Mouse (Mus musculus): ENCODE results near the gene Ccdc169. TPM values are rescaled to one million over a fixed set of nuclear protein-coding genes. Genes with fewer than 3 reads are reported as not detected.

Gene Ccdc169
- polyA plus RNA-seq, 1 experiment from 2014 or later = 0.09 TPM

DNA sequence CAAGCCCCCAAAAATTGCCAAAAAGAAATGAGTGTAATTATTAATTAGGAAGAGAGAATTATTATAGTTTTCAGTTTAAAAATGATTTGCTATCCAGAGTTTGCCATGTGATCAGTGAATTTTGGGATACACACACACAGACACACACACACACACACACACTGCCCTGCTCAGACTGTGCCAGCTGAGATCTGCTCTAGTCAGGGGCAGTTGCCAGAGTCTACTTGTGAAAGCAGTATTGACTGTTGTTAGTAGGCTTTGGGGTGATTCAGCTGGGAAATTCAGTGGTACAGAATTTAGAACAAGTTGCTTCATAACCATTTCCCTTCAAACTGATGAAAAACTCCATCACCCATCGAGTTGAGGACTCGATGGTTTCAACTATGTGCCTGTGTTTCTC is 10.0 kb downstream of the Ccdc169 start:
- WGBS = 81% methylated on average over 2 of the region's 2 CpGs
- Histone ChIP-seq H3K27ac (ENCODE audit: low read depth, low read length) (no peak overlapping the region), H3K9me3 (ENCODE audit: control insufficient read depth) (no peaks in the 10 kb centered on the region), H3K27me3 (replicated peaks; ENCODE audit: control insufficient read depth, insufficient read depth, low read length) (no peaks in the 10 kb centered on the region), H3K9ac (ENCODE audit: low read depth, low read length) (no peak overlapping the region), H3K4me3 (ENCODE audit: low read depth, low read length) (no peak overlapping the region), H3K36me3 (ENCODE audit: control insufficient read depth, insufficient read depth) (no peaks in the 10 kb centered on the region), H3K4me2 (replicated peaks; ENCODE audit: low read depth) (no peak overlapping the region), H3K4me1 (replicated peaks; ENCODE audit: control insufficient read depth, insufficient read depth, low read length) (no peaks in the 10 kb centered on the region)
- no peak for ATAC-seq
- TF ChIP-seq CTCF (IDR thresholded peaks at IDR 0.05; ENCODE audit: low read depth) = no peak

DNA sequence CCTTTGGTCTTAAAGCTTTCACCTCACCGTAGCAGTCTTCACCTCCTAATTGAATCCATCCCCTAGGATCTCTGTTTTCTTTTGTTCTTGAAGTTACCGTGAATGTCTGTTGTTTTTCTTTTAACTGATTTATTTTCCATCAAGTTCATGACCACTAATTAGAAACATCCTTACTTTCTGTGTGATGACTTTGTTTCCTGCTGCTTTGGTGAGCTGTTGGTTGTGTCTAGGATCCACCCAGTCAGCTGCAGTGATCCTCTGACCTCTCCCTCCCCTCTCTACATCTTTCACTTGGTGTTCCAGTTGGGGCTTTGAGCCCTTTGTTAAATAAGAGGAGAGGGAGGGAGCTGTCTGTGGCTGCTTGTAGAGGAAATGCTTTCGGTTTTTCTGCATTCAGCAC is 11.0 kb downstream of the Ccdc169 start:
- WGBS = 59% methylated on average over 3 of the region's 3 CpGs
- H3K4me3 ChIP-seq (ENCODE audit: low read depth, low read length) = no peak overlapping the region
- H3K27ac ChIP-seq (ENCODE audit: low read depth, low read length) = no peak overlapping the region
- no peak for ATAC-seq
- no peaks in the 10 kb centered on the region for H3K36me3 ChIP-seq (ENCODE audit: control insufficient read depth, insufficient read depth)
- no peaks in the 10 kb centered on the region for H3K9me3 ChIP-seq (ENCODE audit: control insufficient read depth)
- H3K4me1 ChIP-seq (replicated peaks; ENCODE audit: control insufficient read depth, insufficient read depth, low read length) = no peaks in the 10 kb centered on the region
- no peak overlapping the region for H3K9ac ChIP-seq (ENCODE audit: low read depth, low read length)
- no peak overlapping the region for H3K4me2 ChIP-seq (replicated peaks; ENCODE audit: low read depth)
- no peak for TF ChIP-seq CTCF (IDR thresholded peaks at IDR 0.05; ENCODE audit: low read depth)
- H3K27me3 ChIP-seq (replicated peaks; ENCODE audit: control insufficient read depth, insufficient read depth, low read length) = no peaks in the 10 kb centered on the region

DNA sequence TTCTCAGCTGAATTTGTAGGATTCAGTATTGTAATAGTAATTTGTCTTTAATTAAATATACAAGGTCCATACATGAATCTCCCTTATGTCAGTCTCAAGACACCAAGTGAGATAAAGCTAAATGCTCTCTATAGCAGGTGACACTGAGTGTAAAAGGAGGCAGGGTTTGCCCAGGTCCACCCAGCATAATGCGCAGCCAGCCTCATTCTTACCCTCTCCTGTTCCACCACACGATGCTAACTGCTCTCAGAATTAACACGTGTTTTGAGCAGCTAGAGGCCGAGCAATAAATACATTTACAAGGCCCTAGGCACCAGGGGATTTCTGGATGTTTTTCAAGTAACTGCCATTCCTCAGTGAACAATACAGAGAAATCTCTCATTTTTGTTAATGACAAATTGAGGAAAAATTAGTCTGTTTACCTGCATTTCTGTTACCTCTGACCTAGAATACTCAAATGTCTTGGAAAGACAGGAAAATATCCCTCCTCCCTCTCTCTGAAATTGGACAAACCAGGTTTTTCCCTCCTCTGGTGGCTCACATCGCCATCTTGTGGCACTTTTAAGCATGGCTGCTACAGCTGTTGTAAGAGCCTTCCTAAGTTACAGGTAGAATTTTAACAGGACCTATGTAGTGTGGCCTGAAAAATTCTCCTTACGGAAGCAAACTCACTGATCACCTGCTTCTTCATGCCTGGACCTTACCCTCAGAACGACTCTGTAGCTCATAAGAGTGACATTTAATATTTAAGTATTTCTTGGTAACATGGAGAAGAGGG is 14.7 kb downstream of the Ccdc169 start:
- peak; percentile 85 for TF ChIP-seq CTCF (IDR thresholded peaks at IDR 0.05; ENCODE audit: low read depth)
- H3K27me3 ChIP-seq (replicated peaks; ENCODE audit: control insufficient read depth, insufficient read depth, low read length) = no peaks in the 10 kb centered on the region
- ATAC-seq = no peak
- 44% methylated on average over 7 of the region's 7 CpGs for WGBS
- H3K4me1 ChIP-seq (replicated peaks; ENCODE audit: control insufficient read depth, insufficient read depth, low read length) = no peaks in the 10 kb centered on the region
- no peak overlapping the region for H3K9ac ChIP-seq (ENCODE audit: low read depth, low read length)
- H3K4me3 ChIP-seq (ENCODE audit: low read depth, low read length) = no peak overlapping the region
- no peaks in the 10 kb centered on the region for H3K9me3 ChIP-seq (ENCODE audit: control insufficient read depth)
- no peak overlapping the region for H3K4me2 ChIP-seq (replicated peaks; ENCODE audit: low read depth)
- H3K27ac ChIP-seq (ENCODE audit: low read depth, low read length) = no peak overlapping the region
- no peaks in the 10 kb centered on the region for H3K36me3 ChIP-seq (ENCODE audit: control insufficient read depth, insufficient read depth)

DNA sequence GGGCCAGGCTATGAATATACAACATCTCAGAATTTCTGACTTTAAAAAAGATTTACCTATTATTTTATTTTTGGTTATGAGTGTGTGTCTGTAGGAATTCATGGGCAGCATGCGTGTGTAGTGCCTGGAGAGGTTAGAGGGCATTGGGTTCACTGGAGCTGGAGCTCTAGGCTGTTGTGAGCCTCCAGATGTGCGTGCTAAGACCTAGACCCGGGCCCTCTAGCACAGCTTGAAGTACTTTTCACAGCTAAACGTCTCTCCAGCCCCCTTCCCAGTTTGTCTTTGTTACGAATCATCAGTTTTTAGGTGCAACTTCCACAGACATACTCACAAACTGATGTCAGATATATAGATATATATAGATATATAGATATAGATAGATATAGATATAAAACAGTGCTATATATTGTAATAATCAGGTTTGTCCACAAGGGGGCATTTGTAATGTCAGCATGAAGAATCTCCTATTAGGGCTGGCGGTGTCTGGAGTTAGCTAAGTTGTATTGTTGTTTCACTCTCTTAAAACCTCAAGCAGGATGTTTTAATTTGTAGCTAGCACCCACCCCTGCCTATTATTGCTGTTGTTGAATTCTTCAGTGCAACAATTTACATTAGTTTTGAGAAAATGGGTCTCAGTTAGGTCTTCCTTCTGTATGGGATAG is 15.7 kb downstream of the Ccdc169 start:
- 64% methylated on average over 6 of the region's 6 CpGs for WGBS

DNA sequence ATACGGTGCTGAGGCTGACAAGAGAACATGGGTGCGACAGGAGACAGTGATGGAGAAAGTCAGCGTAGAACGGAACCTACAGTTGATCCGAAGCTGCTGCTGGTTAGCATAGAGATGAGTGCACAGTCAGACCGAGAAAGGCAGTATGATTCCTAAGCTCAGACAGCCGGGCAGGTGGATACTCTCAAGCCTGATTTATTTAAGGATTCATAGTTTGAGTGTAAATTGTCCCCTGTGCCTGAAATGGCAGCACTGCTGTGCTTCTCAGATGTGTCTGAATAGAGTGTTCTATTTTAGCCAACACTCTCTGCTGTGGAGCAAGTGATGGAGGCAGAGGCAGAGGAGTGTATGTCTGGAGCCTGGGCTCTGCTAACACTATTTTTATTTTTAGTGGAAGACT is 17.0 kb downstream of the Ccdc169 start:
- H3K9me3 ChIP-seq (ENCODE audit: control insufficient read depth) = no peaks in the 10 kb centered on the region
- no peak overlapping the region for H3K27ac ChIP-seq (ENCODE audit: low read depth, low read length)
- H3K27me3 ChIP-seq (replicated peaks; ENCODE audit: control insufficient read depth, insufficient read depth, low read length) = no peaks in the 10 kb centered on the region
- no peak overlapping the region for H3K4me2 ChIP-seq (replicated peaks; ENCODE audit: low read depth)
- H3K36me3 ChIP-seq (ENCODE audit: control insufficient read depth, insufficient read depth) = no peaks in the 10 kb centered on the region
- ATAC-seq = no peak
- TF ChIP-seq CTCF (IDR thresholded peaks at IDR 0.05; ENCODE audit: low read depth) = no peak
- 80% methylated on average over 7 of the region's 7 CpGs for WGBS
- H3K9ac ChIP-seq (ENCODE audit: low read depth, low read length) = no peak overlapping the region
- H3K4me1 ChIP-seq (replicated peaks; ENCODE audit: control insufficient read depth, insufficient read depth, low read length) = no peaks in the 10 kb centered on the region
- no peak overlapping the region for H3K4me3 ChIP-seq (ENCODE audit: low read depth, low read length)

More for the DNA sequence above, 15.7 kb downstream of the Ccdc169 start:
- ATAC-seq = no peak
- H3K9me3 ChIP-seq (ENCODE audit: control insufficient read depth) = no peaks in the 10 kb centered on the region
- no peak overlapping the region for H3K9ac ChIP-seq (ENCODE audit: low read depth, low read length)
- peak; percentile 67 for TF ChIP-seq CTCF (IDR thresholded peaks at IDR 0.05; ENCODE audit: low read depth)
- no peak overlapping the region for H3K4me2 ChIP-seq (replicated peaks; ENCODE audit: low read depth)
- H3K4me1 ChIP-seq (replicated peaks; ENCODE audit: control insufficient read depth, insufficient read depth, low read length) = no peaks in the 10 kb centered on the region
- no peak overlapping the region for H3K27ac ChIP-seq (ENCODE audit: low read depth, low read length)
- no peak overlapping the region for H3K4me3 ChIP-seq (ENCODE audit: low read depth, low read length)
- H3K36me3 ChIP-seq (ENCODE audit: control insufficient read depth, insufficient read depth) = no peaks in the 10 kb centered on the region
- H3K27me3 ChIP-seq (replicated peaks; ENCODE audit: control insufficient read depth, insufficient read depth, low read length) = no peaks in the 10 kb centered on the region

DNA sequence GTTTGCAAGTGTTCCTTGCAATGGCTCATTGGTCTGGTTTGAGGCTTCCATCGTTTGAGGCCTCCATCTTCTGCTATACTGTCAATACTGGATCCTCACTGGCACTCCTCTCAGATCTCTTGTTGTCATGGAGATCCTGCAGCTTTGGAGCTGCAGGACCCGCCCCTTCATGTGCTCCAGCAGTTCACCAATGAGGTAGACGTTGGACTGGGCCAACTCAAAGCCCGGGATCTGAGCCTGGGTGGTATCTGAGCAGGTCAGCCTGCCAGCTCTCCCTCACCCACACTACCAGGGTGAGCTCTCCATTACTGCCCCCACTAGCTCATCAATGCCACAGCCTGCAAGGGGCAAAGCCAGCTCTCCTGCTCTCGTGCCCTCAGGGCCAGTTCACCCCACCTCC is 20.3 kb downstream of the Ccdc169 start:
- Histone ChIP-seq H3K9me3 (ENCODE audit: control insufficient read depth) (no peaks in the 10 kb centered on the region), H3K4me2 (replicated peaks; ENCODE audit: low read depth) (no peak overlapping the region), H3K27ac (ENCODE audit: low read depth, low read length) (no peak overlapping the region), H3K4me1 (replicated peaks; ENCODE audit: control insufficient read depth, insufficient read depth, low read length) (no peaks in the 10 kb centered on the region), H3K9ac (ENCODE audit: low read depth, low read length) (no peak overlapping the region), H3K36me3 (ENCODE audit: control insufficient read depth, insufficient read depth) (no peaks in the 10 kb centered on the region), H3K27me3 (replicated peaks; ENCODE audit: control insufficient read depth, insufficient read depth, low read length) (no peaks in the 10 kb centered on the region), H3K4me3 (ENCODE audit: low read depth, low read length) (no peak overlapping the region)
- no peak for ATAC-seq
- TF ChIP-seq CTCF (IDR thresholded peaks at IDR 0.05; ENCODE audit: low read depth) = no peak
- 57% methylated on average over 5 of the region's 5 CpGs for WGBS

Data from intestine, postnatal 0 days (tissue).